Mouse (Mus musculus): Measurements from ENCODE around the gene Tox3. TPM values are rescaled to one million over a fixed set of nuclear protein-coding genes. Genes with fewer than 3 reads are reported as not detected.

Gene Tox3
- polyA plus RNA-seq, 1 experiment from 2014 or later, result 5.4 TPM

- Histone ChIP-seq H3K9ac (ENCODE audit: low read length) (no peak overlapping the region), H3K27me3 (ENCODE audit: control insufficient read depth, insufficient read depth, low read length) (no peaks in the 10 kb centered on the region), H3K36me3 (ENCODE audit: control insufficient read depth, insufficient read depth, low read length) (peaks cover 4% of the 10 kb centered on the region; the same call in 1 of the 2 replicates), H3K4me1 (replicated peaks; ENCODE audit: control insufficient read depth, insufficient read depth) (no peaks in the 10 kb centered on the region), H3K4me3 (ENCODE audit: low read depth, low read length) (no peak overlapping the region), H3K9me3 (ENCODE audit: control insufficient read depth, low read length) (no peaks in the 10 kb centered on the region), H3K4me2 (replicated peaks; ENCODE audit: low read depth) (no peak overlapping the region), H3K27ac (replicated peaks) (no peak overlapping the region)
- no peak for ATAC-seq (ENCODE audit: low FRiP score, low TSS enrichment)
- TF ChIP-seq EP300 (optimal IDR thresholded peaks at IDR 0.05) (no peak), CTCF (IDR thresholded peaks at IDR 0.05; ENCODE audit: low read depth) (no peak)
- 93% methylated on average over 5 of the region's 5 CpGs for WGBS
- DNase-seq (ENCODE audit: low spot score), result no peak
Measured at GRCm38 (mm10) chr8:90243957-90244356, 104.2 kb downstream of the Tox3 start.

GRCm38 (mm10) chr8:90242351-90242750, 105.8 kb downstream of the Tox3 start:
- Histone ChIP-seq H3K27me3 (ENCODE audit: control insufficient read depth, insufficient read depth, low read length) (no peaks in the 10 kb centered on the region), H3K4me2 (replicated peaks; ENCODE audit: low read depth) (no peak overlapping the region), H3K36me3 (ENCODE audit: control insufficient read depth, insufficient read depth, low read length) (no peaks in the 10 kb centered on the region), H3K9me3 (ENCODE audit: control insufficient read depth, low read length) (no peaks in the 10 kb centered on the region), H3K4me3 (ENCODE audit: low read depth, low read length) (no peak overlapping the region), H3K9ac (ENCODE audit: low read length) (no peak overlapping the region), H3K4me1 (replicated peaks; ENCODE audit: control insufficient read depth, insufficient read depth) (no peaks in the 10 kb centered on the region), H3K27ac (replicated peaks) (no peak overlapping the region)
- 96% methylated on average over 2 of the region's 2 CpGs for WGBS
- TF ChIP-seq EP300 (optimal IDR thresholded peaks at IDR 0.05) (no peak), CTCF (IDR thresholded peaks at IDR 0.05; ENCODE audit: low read depth) (no peak)
- no peak for DNase-seq (ENCODE audit: low spot score)
- ATAC-seq (ENCODE audit: low FRiP score, low TSS enrichment), result no peak

GRCm38 (mm10) chr8:90241461-90241860, 106.7 kb downstream of the Tox3 start:
- no peak for DNase-seq (ENCODE audit: low spot score)
- H3K27me3 ChIP-seq (ENCODE audit: control insufficient read depth, insufficient read depth, low read length), result no peaks in the 10 kb centered on the region
- H3K36me3 ChIP-seq (ENCODE audit: control insufficient read depth, insufficient read depth, low read length), result no peaks in the 10 kb centered on the region
- H3K4me1 ChIP-seq (replicated peaks; ENCODE audit: control insufficient read depth, insufficient read depth), result no peaks in the 10 kb centered on the region
- H3K4me2 ChIP-seq (replicated peaks; ENCODE audit: low read depth), result no peak overlapping the region
- WGBS, result 66% methylated on average over 4 of the region's 4 CpGs
- no peak overlapping the region for H3K4me3 ChIP-seq (ENCODE audit: low read depth, low read length)
- H3K9me3 ChIP-seq (ENCODE audit: control insufficient read depth, low read length), result no peaks in the 10 kb centered on the region
- H3K9ac ChIP-seq (ENCODE audit: low read length), result no peak overlapping the region
- H3K27ac ChIP-seq (replicated peaks), result no peak overlapping the region
- no peak for ATAC-seq (ENCODE audit: low FRiP score, low TSS enrichment)
- TF ChIP-seq CTCF (IDR thresholded peaks at IDR 0.05; ENCODE audit: low read depth) (no peak), EP300 (optimal IDR thresholded peaks at IDR 0.05) (no peak)

GRCm38 (mm10) chr8:90232501-90232900, 115.6 kb downstream of the Tox3 start:
- ATAC-seq (ENCODE audit: low FRiP score, low TSS enrichment) (no peak), DNase-seq (ENCODE audit: low spot score) (no peak)
- 54% methylated on average over 8 of the region's 8 CpGs for WGBS

GRCm38 (mm10) chr8:90224172-90224571, 124.0 kb downstream of the Tox3 start:
- H3K27me3 ChIP-seq (ENCODE audit: control insufficient read depth, insufficient read depth, low read length), result no peaks in the 10 kb centered on the region
- H3K4me1 ChIP-seq (replicated peaks; ENCODE audit: control insufficient read depth, insufficient read depth), result no peaks in the 10 kb centered on the region
- no peak overlapping the region for H3K4me3 ChIP-seq (ENCODE audit: low read depth, low read length)
- no peak for TF ChIP-seq CTCF (IDR thresholded peaks at IDR 0.05; ENCODE audit: low read depth)
- TF ChIP-seq EP300 (optimal IDR thresholded peaks at IDR 0.05), result no peak
- no peak overlapping the region for H3K27ac ChIP-seq (replicated peaks)
- no peaks in the 10 kb centered on the region for H3K36me3 ChIP-seq (ENCODE audit: control insufficient read depth, insufficient read depth, low read length)
- H3K9me3 ChIP-seq (ENCODE audit: control insufficient read depth, low read length), result no peaks in the 10 kb centered on the region
- no peak overlapping the region for H3K9ac ChIP-seq (ENCODE audit: low read length)
- DNase-seq (ENCODE audit: low spot score) (no peak), ATAC-seq (ENCODE audit: low FRiP score, low TSS enrichment) (no peak)
- no peak overlapping the region for H3K4me2 ChIP-seq (replicated peaks; ENCODE audit: low read depth)
- 52% methylated on average over 1 of the region's 1 CpGs for WGBS

More at GRCm38 (mm10) chr8:90232501-90232900, 115.6 kb downstream of the Tox3 start:
- Histone ChIP-seq H3K4me1 (replicated peaks; ENCODE audit: control insufficient read depth, insufficient read depth) (no peaks in the 10 kb centered on the region), H3K4me3 (ENCODE audit: low read depth, low read length) (no peak overlapping the region), H3K4me2 (replicated peaks; ENCODE audit: low read depth) (no peak overlapping the region), H3K27ac (replicated peaks) (no peak overlapping the region), H3K36me3 (ENCODE audit: control insufficient read depth, insufficient read depth, low read length) (no peaks in the 10 kb centered on the region), H3K27me3 (ENCODE audit: control insufficient read depth, insufficient read depth, low read length) (no peaks in the 10 kb centered on the region), H3K9ac (ENCODE audit: low read length) (no peak overlapping the region), H3K9me3 (ENCODE audit: control insufficient read depth, low read length) (no peaks in the 10 kb centered on the region)
- TF ChIP-seq CTCF (IDR thresholded peaks at IDR 0.05; ENCODE audit: low read depth) (no peak), EP300 (optimal IDR thresholded peaks at IDR 0.05) (no peak)

GRCm38 (mm10) chr8:90209105-90210037, 138.8 kb downstream of the Tox3 start:
- no peak overlapping the region for H3K27ac ChIP-seq (replicated peaks)
- DNase-seq (ENCODE audit: low spot score) (no peak), ATAC-seq (ENCODE audit: low FRiP score, low TSS enrichment) (no peak)
- H3K27me3 ChIP-seq (ENCODE audit: control insufficient read depth, insufficient read depth, low read length), result no peaks in the 10 kb centered on the region
- H3K9ac ChIP-seq (ENCODE audit: low read length), result no peak overlapping the region
- H3K4me1 ChIP-seq (replicated peaks; ENCODE audit: control insufficient read depth, insufficient read depth), result no peaks in the 10 kb centered on the region
- H3K36me3 ChIP-seq (ENCODE audit: control insufficient read depth, insufficient read depth, low read length), result no peaks in the 10 kb centered on the region
- no peak for TF ChIP-seq EP300 (optimal IDR thresholded peaks at IDR 0.05)
- no peak for TF ChIP-seq CTCF (IDR thresholded peaks at IDR 0.05; ENCODE audit: low read depth)
- no peak overlapping the region for H3K4me2 ChIP-seq (replicated peaks; ENCODE audit: low read depth)
- 65% methylated on average over 14 of the region's 14 CpGs for WGBS
- no peak overlapping the region for H3K4me3 ChIP-seq (ENCODE audit: low read depth, low read length)
- no peaks in the 10 kb centered on the region for H3K9me3 ChIP-seq (ENCODE audit: control insufficient read depth, low read length)
